Mouse (Mus musculus) liver, embryonic 14.5 days (tissue): ENCODE results near the gene Ccdc186. TPM values are rescaled to one million over a fixed set of nuclear protein-coding genes. Genes with fewer than 3 reads are reported as not detected.

Experiments
- ATAC-seq: fragments of 200-750 bp; cut with Nextera tagmentation; 2 replicates; pipeline ENCODE4 v1.8.0; 2017; ENCODE audit warnings: moderate number of reproducible peaks, mild to moderate bottlenecking, moderate library complexity; ENCODE audit not compliant: insufficient read depth
- DNase-seq, 3 experiments: peaks; one replicate each; pipeline ENCODE4 v3.0.0-alpha.2; 2012 to 2013; ENCODE audit warnings: low read depth in 3 of 3, low spot score in 3 of 3
- H3K27ac ChIP-seq: fragments of 300-500 bp; sonication (generic); 2 replicates; pipeline ENCODE4 v1.5.1; 2014; ENCODE audit warnings: moderate library complexity, mild to moderate bottlenecking, control low read depth, inconsistent platforms
- H3K27me3 ChIP-seq: fragments of 300-500 bp; sonication (generic); 2 replicates; pipeline ENCODE4 v1.6.1; 2014; ENCODE audit warnings: mild to moderate bottlenecking, low read length, moderate library complexity; ENCODE audit not compliant: control insufficient read depth, insufficient read depth
- H3K36me3 ChIP-seq: fragments of 300-500 bp; sonication (generic); replicated peaks from 2 replicates; pipeline ENCODE4 v1.6.1; 2014; ENCODE audit warnings: low read depth; ENCODE audit not compliant: control insufficient read depth, insufficient read depth
- H3K4me1 ChIP-seq, 2 experiments: fragments of 200-500 bp in 1 of 2; fragments of 300-500 bp in 1 of 2; sonication (generic) in 1 of 2; replicated peaks; 2 replicates each; pipeline ENCODE4 v1.6.1; 2012 to 2014; ENCODE audit warnings: antibody characterized with exemption in 1 of 2, inconsistent platforms in 1 of 2, low read length in 1 of 2; ENCODE audit not compliant: control insufficient read depth in 2 of 2, insufficient read depth in 2 of 2
- H3K4me2 ChIP-seq: fragments of 300-500 bp; sonication (generic); 2 replicates; pipeline ENCODE4 v1.6.1; 2014; ENCODE audit warnings: low read depth, mild to moderate bottlenecking, control low read depth, moderate library complexity
- H3K4me3 ChIP-seq, 2 experiments: fragments of 200-500 bp in 1 of 2; fragments of 300-500 bp in 1 of 2; sonication (generic) in 1 of 2; 2 replicates each; pipeline ENCODE4 v1.5.1; 2012 to 2014; ENCODE audit warnings: low read depth in 2 of 2, low read length in 2 of 2, mild to moderate bottlenecking in 2 of 2, control low read depth in 1 of 2, inconsistent platforms in 1 of 2, moderate library complexity in 1 of 2; ENCODE audit not compliant: insufficient read depth in 1 of 2
- H3K9ac ChIP-seq: fragments of 300-500 bp; sonication (generic); replicated peaks from 2 replicates; pipeline ENCODE4 v1.6.1; 2014; ENCODE audit warnings: mild to moderate bottlenecking, control low read depth, moderate library complexity
- H3K9me3 ChIP-seq: fragments of 300-500 bp; sonication (generic); 2 replicates; pipeline ENCODE4 v1.6.1; 2016; ENCODE audit warnings: low read length, mixed read lengths; ENCODE audit not compliant: control insufficient read depth
- CTCF ChIP-seq: IDR thresholded peaks from 2 replicates; pipeline ENCODE4 v1.5.1; 2016; ENCODE audit warnings: antibody characterized with exemption, low read depth, control low read depth
- EP300 ChIP-seq: IDR thresholded peaks from 2 replicates; pipeline ENCODE4 v1.6.1; 2016; ENCODE audit warnings: antibody characterized with exemption, low read depth
- WGBS: fragments of 180-500 bp; shearing (Covaris S2); extraction: QIAGEN DNeasy Blood & Tissue Kit; methylation state at CpG from one replicate; pipeline ENCODE4 v1.1.7; 2014; ENCODE audit not compliant: insufficient replicate concordance; 5-methylcytosine and 5-hydroxymethylcytosine counted together
- polyA plus RNA-seq, 2 experiments: library from polyadenylated mRNA; depleted of rRNA in 1 of 2; stranded (reverse) in 1 of 2; unstranded in 1 of 2; fragments of >200 nt; fragmentation: Nextera tagmentation in 1 of 2; extraction: Ambion mirVana in 1 of 2; gene quantifications; 2 replicates each; pipeline versions ENCODE4 v1.2.1 to v1.2.3; 2012 to 2014

The Ccdc186 gene
- polyA plus RNA-seq, 2 experiments, result 2.3 to 4.9 TPM

DNA sequence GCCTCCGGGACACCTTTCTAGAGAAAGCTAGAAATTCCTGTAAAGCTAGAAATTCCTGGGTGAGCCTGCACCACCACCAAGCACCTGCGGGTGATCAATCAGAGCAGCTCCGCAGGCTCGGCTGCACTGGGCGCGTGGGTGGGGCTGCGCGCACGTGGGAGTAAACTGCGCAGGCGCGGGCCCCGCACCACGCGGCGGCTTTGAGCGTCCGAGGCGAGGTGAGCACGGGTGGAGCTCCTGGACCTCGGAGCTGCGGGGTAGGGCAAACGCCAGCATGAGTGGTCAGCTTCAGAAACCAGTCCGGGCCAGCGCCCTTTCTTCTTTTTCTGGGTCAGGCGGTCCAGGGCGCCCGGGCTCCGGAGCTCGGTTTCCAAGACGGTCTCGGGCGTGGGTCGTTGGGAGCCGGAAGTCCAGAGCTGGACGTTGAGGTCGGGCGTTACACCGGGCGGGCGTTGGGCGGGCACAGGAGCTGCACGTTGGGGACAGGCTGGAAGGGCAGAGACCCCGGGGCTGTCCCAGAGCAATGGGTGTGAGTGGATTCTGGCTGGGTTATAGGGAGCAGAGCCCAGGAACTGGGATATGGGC is 4.1 kb upstream of the Ccdc186 start, which contains the start of gene Tdrd1:
Gene Tdrd1 (plus strand): TSS at position 163 of the 585 bp plus-strand sequence.
- DNase-seq (no peak), ATAC-seq (no peak)
- Histone ChIP-seq H3K4me2 (no peak within 1 kb of the TSS), H3K4me1 (peaks cover 2 to 7% of the 10 kb centered on the region in 2 experiments; a peak in 3 of 4 replicates), H3K4me3 (no peak within 1 kb of the TSS), H3K9me3 (no peaks in the 10 kb centered on the region), H3K27me3 (peaks cover 8% of the 10 kb centered on the region; the same call in 1 of the 2 replicates), H3K27ac (no peak within 1 kb of the TSS), H3K9ac (no peak within 1 kb of the TSS), H3K36me3 (no peaks in the 10 kb centered on the region)
- no peak for TF ChIP-seq CTCF
- no peak for TF ChIP-seq EP300
- WGBS, result 48% methylated on average over 44 of the region's 44 CpGs

DNA sequence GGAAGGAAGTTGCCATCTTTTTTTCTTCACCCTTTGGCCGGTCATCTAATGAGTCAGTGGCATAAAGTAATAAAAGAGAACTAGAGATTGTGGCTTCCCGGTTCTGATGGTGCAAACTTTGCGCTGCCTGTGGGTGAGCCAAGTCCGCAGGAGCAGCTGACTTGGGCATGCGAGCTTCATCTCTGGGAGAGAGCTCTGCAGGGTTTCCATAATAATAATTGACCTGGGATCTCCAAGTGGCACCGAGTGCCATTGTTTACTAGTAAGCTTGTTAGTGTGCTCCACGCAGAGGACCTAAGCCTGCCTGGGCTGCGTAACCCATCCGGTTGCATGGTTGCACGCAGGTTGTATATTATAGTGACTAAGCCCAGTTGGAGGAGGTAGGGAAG is 452 bp upstream of the Ccdc186 start:
- peak overlapping the region; percentile 59 to 88 for H3K4me3 ChIP-seq
- H3K36me3 ChIP-seq, result no peaks in the 10 kb centered on the region
- WGBS, result 22% methylated on average over 10 of the region's 10 CpGs
- H3K4me1 ChIP-seq, result peaks cover 6 to 16% of the 10 kb centered on the region in 2 experiments; a peak in 3 of 4 replicates
- peak overlapping the region; percentile 71 for H3K4me2 ChIP-seq
- H3K27me3 ChIP-seq, result peaks cover 8% of the 10 kb centered on the region; the same call in 1 of the 2 replicates
- DNase-seq (no peak), ATAC-seq (peak; percentile 33)
- H3K9ac ChIP-seq, result peak overlapping the region; percentile 29; the same call in 1 of the 2 replicates
- H3K9me3 ChIP-seq, result no peaks in the 10 kb centered on the region
- TF ChIP-seq CTCF (no peak), EP300 (no peak)
- H3K27ac ChIP-seq, result no peak overlapping the region

DNA sequence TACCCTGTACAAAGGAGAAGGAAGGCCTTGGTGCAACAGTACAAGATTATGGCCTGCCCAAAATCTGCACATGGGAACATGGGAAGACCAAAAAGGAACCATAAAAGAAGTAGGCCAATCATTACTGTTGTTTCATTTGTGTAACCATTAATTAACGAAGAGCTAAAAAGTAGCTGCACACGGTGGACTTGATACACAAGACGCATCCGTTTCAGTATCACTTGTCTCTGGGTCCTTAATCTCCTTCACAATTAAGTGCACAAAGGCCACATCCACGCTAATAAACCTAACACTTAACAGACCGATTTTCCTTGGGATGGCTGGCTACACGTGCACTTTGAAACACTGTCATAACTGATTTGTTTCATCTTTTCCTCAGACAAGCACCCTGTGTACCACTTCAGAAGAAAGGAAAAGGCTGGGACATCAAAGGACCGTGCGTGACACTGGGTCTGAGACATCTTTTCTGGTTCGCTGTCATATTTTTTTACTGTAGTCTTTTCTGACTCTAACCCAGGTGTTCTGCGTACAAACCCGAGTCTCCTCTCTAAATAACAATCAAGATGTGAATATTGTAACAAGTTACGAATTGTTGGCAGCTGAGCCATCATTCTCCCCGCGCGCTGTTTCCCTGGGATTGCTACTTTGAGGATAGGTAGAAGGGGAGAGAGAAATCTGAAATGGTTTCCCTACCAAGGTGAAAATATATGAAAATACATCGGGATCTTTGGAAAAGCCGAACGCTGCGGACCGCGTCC is 771 bp downstream of the Ccdc186 start:
- peaks cover 5% of the 10 kb centered on the region; the same call in 1 of the 2 replicates for H3K27me3 ChIP-seq
- WGBS, result 12% methylated on average over 22 of the region's 22 CpGs

DNA sequence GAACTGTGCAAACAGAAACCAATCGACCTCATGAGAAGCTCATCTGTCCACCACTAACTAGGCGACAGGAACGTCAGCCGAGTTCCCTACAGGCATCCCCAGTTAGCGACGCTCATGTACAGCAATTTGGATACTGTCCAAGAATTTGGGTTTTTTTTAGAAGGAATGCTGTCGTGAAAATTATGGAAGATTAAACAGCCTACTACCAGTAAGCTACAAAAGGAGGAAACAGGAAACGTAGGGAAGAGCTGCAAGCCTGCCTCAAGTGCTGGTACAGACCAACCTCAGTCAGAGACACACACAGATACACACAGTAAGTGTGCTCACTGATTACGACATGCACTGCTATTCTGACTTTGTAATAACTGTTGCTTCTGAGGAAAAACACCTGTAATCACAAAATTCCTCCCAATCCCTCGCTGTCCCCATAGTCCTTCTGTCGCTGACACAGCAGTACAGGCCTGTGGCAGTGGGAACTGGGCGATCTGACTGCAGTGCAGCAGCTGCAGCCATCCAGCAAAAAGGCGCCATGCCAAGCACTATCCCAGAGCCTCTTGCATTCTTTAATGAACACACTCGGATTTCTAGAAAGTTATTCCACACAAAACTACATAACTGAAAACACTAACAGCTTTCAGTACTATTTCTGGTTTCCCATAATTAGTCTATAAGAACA is 4.0 kb downstream of the Ccdc186 start:
- no peak overlapping the region for H3K27ac ChIP-seq
- H3K9me3 ChIP-seq, result no peaks in the 10 kb centered on the region
- no peak overlapping the region for H3K4me3 ChIP-seq
- ATAC-seq (no peak), DNase-seq (no peak)
- H3K9ac ChIP-seq, result no peak overlapping the region
- WGBS, result 65% methylated on average over 14 of the region's 14 CpGs
- no peaks in the 10 kb centered on the region for H3K27me3 ChIP-seq
- H3K4me1 ChIP-seq, result peaks cover 6 to 16% of the 10 kb centered on the region in 2 experiments; a peak in 3 of 4 replicates
- TF ChIP-seq CTCF (no peak), EP300 (no peak)
- no peak overlapping the region for H3K4me2 ChIP-seq
- peaks cover 1% of the 10 kb centered on the region; the same call in 1 of the 2 replicates for H3K36me3 ChIP-seq

More for the DNA sequence above, 771 bp downstream of the Ccdc186 start:
- Histone ChIP-seq H3K36me3 (no peaks in the 10 kb centered on the region), H3K4me1 (peaks cover 6 to 16% of the 10 kb centered on the region in 2 experiments; a peak in 3 of 4 replicates), H3K9me3 (no peaks in the 10 kb centered on the region), H3K4me2 (peak overlapping the region; percentile 93), H3K27ac (peak overlapping the region; percentile 69; the same call in 1 of the 2 replicates), H3K9ac (peak overlapping the region; percentile 92), H3K4me3 (peak overlapping the region; percentile 71 to 88)
- ATAC-seq (no peak), DNase-seq (no peak)
- TF ChIP-seq EP300 (no peak), CTCF (no peak)

DNA sequence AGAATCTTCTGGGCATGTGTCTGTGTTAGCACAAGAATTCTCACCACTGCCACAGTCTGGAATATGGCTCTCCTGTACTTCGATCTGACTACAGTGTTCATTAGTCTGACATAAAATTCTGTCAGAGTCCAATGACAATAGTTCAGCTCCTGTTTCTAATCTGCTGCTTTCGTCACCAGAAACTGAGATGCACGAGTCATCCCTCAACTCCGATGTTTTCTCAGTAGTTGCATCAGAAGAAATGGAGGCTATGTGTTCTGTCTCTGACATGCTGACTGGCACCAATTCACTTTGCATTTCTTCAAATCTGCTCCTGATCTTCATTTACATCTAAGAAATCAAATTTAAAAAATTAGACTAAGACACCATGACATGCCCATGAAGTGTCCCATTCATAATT is 8.6 kb downstream of the Ccdc186 start:
- H3K4me3 ChIP-seq, result no peak overlapping the region
- no peak for ATAC-seq
- DNase-seq, result no peak
- peaks cover 6% of the 10 kb centered on the region for H3K36me3 ChIP-seq
- WGBS, result 80% methylated on average over 4 of the region's 4 CpGs
- no peaks in the 10 kb centered on the region for H3K9me3 ChIP-seq
- H3K27me3 ChIP-seq, result no peaks in the 10 kb centered on the region
- H3K4me2 ChIP-seq, result no peak overlapping the region
- H3K27ac ChIP-seq, result no peak overlapping the region
- TF ChIP-seq CTCF, result no peak
- TF ChIP-seq EP300, result no peak
- no peak overlapping the region for H3K9ac ChIP-seq
- peaks cover 0 to 7% of the 10 kb centered on the region in 2 experiments; a peak in 2 of 4 replicates for H3K4me1 ChIP-seq
